Mouse (Mus musculus) kidney, postnatal 0 days (tissue): Measurements from ENCODE around the gene Ankrd1. TPM values are rescaled to one million over a fixed set of nuclear protein-coding genes. Genes with fewer than 3 reads are reported as not detected.

Experiments used
- ATAC-seq: fragments of 200-750 bp; cut with Nextera tagmentation; replicated peaks from 2 replicates; pipeline ENCODE4 v1.8.0; 2017; ENCODE audit warnings: low read depth, moderate number of reproducible peaks, moderate TSS enrichment, moderate library complexity; ENCODE audit not compliant: low FRiP score
- DNase-seq: peaks from one replicate; pipeline ENCODE4 v3.0.0-alpha.2; 2016; ENCODE audit warnings: low spot score
- H3K27ac ChIP-seq: fragments of 300-500 bp; sonication (generic); 2 replicates; pipeline ENCODE4 v1.5.1; 2014; ENCODE audit warnings: mild to moderate bottlenecking
- H3K27me3 ChIP-seq: fragments of 300-500 bp; sonication (generic); 2 replicates; pipeline ENCODE4 v1.6.1; 2014; ENCODE audit warnings: low read length, mixed read lengths; ENCODE audit not compliant: insufficient read depth
- H3K36me3 ChIP-seq: fragments of 300-500 bp; sonication (generic); 2 replicates; pipeline ENCODE4 v1.6.1; 2014; ENCODE audit warnings: low read length, mixed read lengths; ENCODE audit not compliant: insufficient read depth
- H3K4me1 ChIP-seq: fragments of 300-500 bp; sonication (generic); replicated peaks from 2 replicates; pipeline ENCODE4 v1.6.1; 2014; ENCODE audit warnings: antibody characterized with exemption, low read length, mixed read lengths; ENCODE audit not compliant: insufficient read depth
- H3K4me2 ChIP-seq: fragments of 300-500 bp; sonication (generic); 2 replicates; pipeline ENCODE4 v1.6.1; 2014; ENCODE audit warnings: mild to moderate bottlenecking, low read length, moderate library complexity, mixed read lengths
- H3K4me3 ChIP-seq: fragments of 300-500 bp; sonication (generic); replicated peaks from 2 replicates; pipeline ENCODE4 v1.5.1; 2014; ENCODE audit warnings: low read depth, low read length
- H3K9ac ChIP-seq: fragments of 300-500 bp; sonication (generic); 2 replicates; pipeline ENCODE4 v1.6.1; 2014; ENCODE audit warnings: low read depth, low read length
- H3K9me3 ChIP-seq: fragments of 300-500 bp; sonication (generic); replicated peaks from 2 replicates; pipeline ENCODE4 v1.6.1; 2016; ENCODE audit warnings: low read length, inconsistent platforms, mixed read lengths
- CTCF ChIP-seq: IDR thresholded peaks from 2 replicates; pipeline ENCODE4 v1.5.1; 2016; ENCODE audit warnings: antibody characterized with exemption, low read depth, mild to moderate bottlenecking, moderate library complexity
- WGBS: fragments of 180-500 bp; shearing (Covaris S2); extraction: QIAGEN DNeasy Blood & Tissue Kit; methylation state at CpG from one replicate; pipeline ENCODE4 v1.1.7; 2014; 5-methylcytosine and 5-hydroxymethylcytosine counted together
- polyA plus RNA-seq: library from polyadenylated mRNA; unstranded; fragments of >200 nt; fragmentation: Nextera tagmentation; extraction: Ambion mirVana; gene quantifications from 2 replicates; pipeline ENCODE4 v1.2.1, GENCODE M21; 2015

Ankrd1 gene
- polyA plus RNA-seq, 1 experiment from 2014 or later = 0.83 TPM

DNA sequence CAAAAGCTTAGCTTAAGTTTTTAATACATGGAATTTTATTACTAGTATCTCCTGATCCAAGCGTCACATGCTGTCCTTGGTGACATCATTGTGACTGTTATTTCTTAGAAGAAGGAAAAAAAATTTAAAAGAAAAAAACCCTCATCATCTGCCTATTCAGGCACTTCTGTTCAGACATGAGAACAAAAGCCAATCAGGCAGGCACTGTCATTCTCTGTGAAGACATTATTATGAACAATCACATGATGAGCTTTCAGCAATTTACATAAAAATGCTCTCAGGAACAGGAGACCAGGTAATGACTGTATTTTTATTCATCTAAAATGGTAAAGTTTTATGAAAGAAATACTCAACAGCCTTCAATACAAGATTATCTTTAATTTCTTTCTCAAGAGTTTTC is 21.6 kb downstream of the Ankrd1 start:
- no peaks in the 10 kb centered on the region for H3K4me1 ChIP-seq
- no peak overlapping the region for H3K4me3 ChIP-seq
- ATAC-seq = no peak
- no peaks in the 10 kb centered on the region for H3K27me3 ChIP-seq
- H3K4me2 ChIP-seq = no peak overlapping the region
- no peak overlapping the region for H3K27ac ChIP-seq
- 97% methylated on average over 1 of the region's 1 CpGs for WGBS
- DNase-seq = no peak
- H3K9me3 ChIP-seq = no peaks in the 10 kb centered on the region
- no peak for TF ChIP-seq CTCF
- peaks cover 38% of the 10 kb centered on the region for H3K36me3 ChIP-seq
- no peak overlapping the region for H3K9ac ChIP-seq

DNA sequence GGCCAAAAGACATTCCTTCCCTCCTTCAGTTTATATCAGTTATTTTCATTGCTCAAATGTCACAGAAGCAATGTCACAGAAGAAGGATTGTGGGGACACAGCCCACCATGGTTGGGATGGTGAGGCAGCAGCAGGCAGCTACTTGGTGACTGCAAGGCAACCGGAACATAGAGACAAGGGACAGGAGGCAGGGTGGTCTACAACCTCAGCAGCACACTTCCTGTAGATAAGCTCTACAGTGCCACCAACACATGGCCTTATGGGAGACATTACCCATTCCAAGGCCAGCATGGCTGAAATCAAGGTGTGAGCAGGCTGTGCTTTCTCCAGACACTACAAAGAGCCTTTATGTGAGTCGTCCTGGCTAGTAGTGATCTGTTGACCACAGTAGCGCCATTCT is 22.7 kb downstream of the Ankrd1 start:
- peaks cover 44% of the 10 kb centered on the region for H3K36me3 ChIP-seq

DNA sequence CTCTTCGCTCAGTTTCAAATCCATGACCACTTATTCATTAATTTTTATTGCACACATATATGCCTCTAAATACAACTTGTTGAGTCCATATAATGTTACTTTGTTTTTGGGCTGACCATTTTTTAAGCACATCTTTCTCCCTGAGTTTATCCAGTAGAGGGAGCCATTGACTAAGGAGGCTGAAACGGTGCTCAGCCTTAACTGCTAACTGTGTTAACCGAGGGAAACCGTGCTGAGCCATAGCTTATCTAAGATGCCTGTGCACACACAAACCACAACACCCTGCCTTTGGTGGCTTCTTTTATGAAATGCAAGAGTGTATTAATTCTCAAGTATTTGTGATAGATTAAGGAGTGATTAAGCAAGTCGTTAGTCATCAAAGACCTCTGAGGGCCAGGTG is 29.1 kb downstream of the Ankrd1 start:
- H3K4me3 ChIP-seq = no peak overlapping the region
- no peak overlapping the region for H3K9ac ChIP-seq
- DNase-seq (peak; percentile 68), ATAC-seq (no peak)
- H3K27me3 ChIP-seq = no peaks in the 10 kb centered on the region
- H3K9me3 ChIP-seq = no peaks in the 10 kb centered on the region
- WGBS = 53% methylated on average over 5 of the region's 5 CpGs
- TF ChIP-seq CTCF = peak; percentile 74
- H3K4me2 ChIP-seq = no peak overlapping the region
- peaks cover 44% of the 10 kb centered on the region for H3K36me3 ChIP-seq
- H3K4me1 ChIP-seq = no peaks in the 10 kb centered on the region
- no peak overlapping the region for H3K27ac ChIP-seq

More for the DNA sequence above, 22.7 kb downstream of the Ankrd1 start:
- no peak overlapping the region for H3K27ac ChIP-seq
- WGBS = 88% methylated on average over 3 of the region's 3 CpGs
- H3K4me3 ChIP-seq = no peak overlapping the region
- H3K9me3 ChIP-seq = no peaks in the 10 kb centered on the region
- H3K4me2 ChIP-seq = no peak overlapping the region
- H3K9ac ChIP-seq = no peak overlapping the region
- no peak for TF ChIP-seq CTCF
- H3K4me1 ChIP-seq = no peaks in the 10 kb centered on the region
- no peaks in the 10 kb centered on the region for H3K27me3 ChIP-seq
- DNase-seq (no peak), ATAC-seq (no peak)

DNA sequence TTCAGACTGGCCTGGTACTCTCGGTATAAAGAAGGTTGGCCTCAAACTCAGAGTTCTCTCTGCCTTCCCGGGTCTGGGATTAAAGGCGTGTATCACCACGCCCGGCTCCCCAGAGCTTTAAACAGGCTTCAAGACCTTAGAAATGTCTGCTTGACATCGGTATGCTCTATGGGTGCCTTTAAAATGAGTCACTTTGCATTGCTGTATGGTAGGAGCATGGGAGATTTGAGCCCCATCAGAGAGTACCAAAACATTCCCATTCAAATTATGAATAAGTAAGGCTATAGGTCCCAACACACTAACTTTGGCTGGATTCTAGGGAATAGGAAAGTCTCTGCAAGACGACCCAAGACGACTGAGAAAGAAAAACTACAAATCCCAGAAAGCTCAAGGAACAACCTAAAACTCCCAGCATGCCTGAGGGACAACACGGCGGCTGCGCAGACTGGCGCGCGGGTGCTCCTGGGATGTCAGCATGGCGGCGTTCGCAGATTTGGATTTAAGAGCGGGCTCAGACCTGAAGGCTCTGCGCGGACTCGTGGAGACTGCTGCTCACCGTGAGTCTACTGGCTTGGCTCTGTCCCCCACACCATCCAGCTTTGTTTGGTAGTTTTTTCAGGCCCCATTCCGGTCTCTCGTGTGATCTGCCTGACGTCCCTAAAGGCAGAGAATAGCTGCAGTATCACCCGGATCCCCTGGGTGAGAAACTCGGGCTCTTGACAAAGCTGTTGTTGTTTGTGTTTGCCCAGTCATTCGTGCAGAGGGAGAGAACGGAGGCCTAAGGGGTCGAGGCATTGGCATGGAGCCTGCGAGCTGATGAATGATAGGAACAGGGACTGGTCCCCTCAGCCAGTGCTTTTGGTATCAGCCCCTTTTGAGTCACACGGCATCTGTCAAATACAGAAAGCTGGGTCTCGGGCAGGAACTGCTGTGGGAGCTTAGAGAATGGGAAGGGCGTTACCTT is 36.4 kb downstream of the Ankrd1 start, which contains the start of gene Rpp30:
TSS of gene Rpp30 (plus strand) at position 455 of the 964 bp plus-strand sequence.
- TF ChIP-seq CTCF = no peak
- H3K27ac ChIP-seq = peak within 1 kb of the TSS; percentile 70
- peak within 1 kb of the TSS; percentile 75 for H3K9ac ChIP-seq
- no peaks in the 10 kb centered on the region for H3K27me3 ChIP-seq
- peak within 1 kb of the TSS; percentile 86 for H3K4me3 ChIP-seq
- H3K4me2 ChIP-seq = peak within 1 kb of the TSS; percentile 61
- ATAC-seq = peak; percentile 93
- H3K4me1 ChIP-seq = peaks cover 5% of the 10 kb centered on the region; the same call in 1 of the 2 replicates
- no peaks in the 10 kb centered on the region for H3K9me3 ChIP-seq
- WGBS = 2% methylated on average over 34 of the region's 34 CpGs
- 0 out of 2 replicates have a peak, but pooled peaks cover 7% of the 10 kb centered on the region for H3K36me3 ChIP-seq
- DNase-seq = peak; percentile 97

DNA sequence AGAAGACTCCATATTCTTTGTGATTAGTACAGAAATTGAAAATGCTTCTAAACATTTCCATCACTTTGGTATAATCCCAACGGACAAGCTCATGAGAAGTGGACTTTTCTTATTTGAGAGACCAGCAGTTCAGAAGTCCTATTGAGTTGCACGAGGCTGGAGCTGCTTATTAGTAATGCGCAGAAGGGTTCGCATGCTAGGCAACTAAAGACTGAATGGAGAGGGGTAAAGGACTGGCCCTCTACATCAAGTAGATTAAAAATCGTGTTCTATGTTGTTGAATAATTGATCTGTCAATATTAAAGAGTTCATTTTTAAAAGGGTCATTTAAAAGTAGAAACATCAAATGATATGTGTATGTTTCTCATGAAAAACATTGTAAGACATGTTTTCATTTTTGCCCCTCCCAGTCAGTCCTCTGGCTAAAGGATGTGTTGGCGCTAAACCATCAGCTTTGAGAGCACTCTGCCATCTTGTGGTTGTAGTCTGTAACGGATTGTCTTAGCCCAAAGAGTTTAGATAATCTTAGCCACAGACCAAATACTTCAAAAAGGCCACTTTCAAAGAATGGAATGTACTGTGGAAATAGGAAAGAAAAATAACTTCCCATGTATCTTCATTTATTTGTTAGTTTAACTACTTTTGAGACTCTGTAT is 37.2 kb downstream of the Ankrd1 start:
- peak; percentile 91 for TF ChIP-seq CTCF
- peak overlapping the region; percentile 86 for H3K4me3 ChIP-seq
- H3K4me2 ChIP-seq = peak overlapping the region; percentile 61
- H3K27me3 ChIP-seq = no peaks in the 10 kb centered on the region
- DNase-seq (peak; percentile 91), ATAC-seq (peak; percentile 75; the same call in 1 of the 2 replicates)
- H3K9ac ChIP-seq = no peak overlapping the region
- peaks cover 5% of the 10 kb centered on the region; the same call in 1 of the 2 replicates for H3K4me1 ChIP-seq
- no peaks in the 10 kb centered on the region for H3K9me3 ChIP-seq
- H3K27ac ChIP-seq = peak overlapping the region; percentile 33; the same call in 1 of the 2 replicates
- 50% methylated on average over 7 of the region's 7 CpGs for WGBS
- no peaks in the 10 kb centered on the region for H3K36me3 ChIP-seq

DNA sequence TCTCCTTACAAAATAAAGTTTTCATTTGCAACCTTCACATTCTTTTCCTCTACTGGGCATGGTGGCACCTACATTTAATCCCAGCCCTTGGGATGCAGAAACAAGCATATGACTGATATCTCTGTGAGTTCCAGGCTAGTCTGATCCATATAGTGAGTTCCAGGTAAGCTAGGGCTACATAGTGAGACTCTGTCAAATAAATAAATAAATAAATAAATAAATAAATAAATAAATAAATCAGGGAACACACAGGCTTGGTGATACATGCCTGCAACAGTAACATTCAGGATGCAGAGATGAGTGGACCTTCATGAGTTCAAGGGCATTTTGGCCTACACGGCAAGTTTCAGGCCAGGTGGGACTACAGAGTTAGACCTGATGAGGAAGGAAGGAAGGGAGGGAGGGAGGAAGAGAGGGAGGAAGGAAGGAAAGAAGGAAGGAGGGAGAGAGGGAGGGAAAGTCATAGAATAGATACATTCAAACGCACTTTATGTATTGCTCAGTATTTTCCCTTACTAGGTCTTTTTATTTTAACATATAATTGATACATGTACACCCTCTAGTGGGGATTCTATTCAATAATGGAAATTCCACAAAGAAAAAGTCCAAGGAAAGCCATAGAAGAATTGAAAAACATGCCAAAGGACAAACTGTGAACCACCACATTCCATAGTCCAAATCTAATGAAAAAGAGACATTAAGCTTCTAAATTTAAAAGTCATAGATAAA is 56.9 kb downstream of the Ankrd1 start:
- DNase-seq = peak; percentile 54
- ATAC-seq = no peak

More for the DNA sequence above, 56.9 kb downstream of the Ankrd1 start:
- H3K27ac ChIP-seq = no peak overlapping the region
- 69% methylated on average over 2 of the region's 2 CpGs for WGBS
- H3K9ac ChIP-seq = no peak overlapping the region
- peak; percentile 48; the same call in 1 of the 2 replicates for TF ChIP-seq CTCF
- no peaks in the 10 kb centered on the region for H3K9me3 ChIP-seq
- no peak overlapping the region for H3K4me2 ChIP-seq
- H3K4me3 ChIP-seq = no peak overlapping the region
- no peaks in the 10 kb centered on the region for H3K27me3 ChIP-seq
- H3K36me3 ChIP-seq = no peaks in the 10 kb centered on the region
- no peaks in the 10 kb centered on the region for H3K4me1 ChIP-seq

Other genes with a start within 250 kb of the Ankrd1 start
- 0.05 and 0.08 TPM in 2 replicates for gene Htr7, start 62.6 kb downstream of the Ankrd1 start, polyA plus RNA-seq
- gene Rpp30, start 36.4 kb downstream of the Ankrd1 start, polyA plus RNA-seq = 66.3 and 67.3 TPM in 2 replicates
- 12.5 and 14.0 TPM in 2 replicates for gene Pcgf5, start 228.2 kb upstream of the Ankrd1 start, polyA plus RNA-seq